Mouse (Mus musculus) C2C12 (cell line): ENCODE measurements around the gene A930018P22Rik. TPM values are rescaled to one million over a fixed set of nuclear protein-coding genes. Genes with fewer than 3 reads are reported as not detected.
"Not testable (repeated sequence)": the region's sequence is repeated elsewhere in the genome, so short reads cannot be mapped to it uniquely, and the experiment has no call there.

Source experiments
- H3K27me3 ChIP-seq: one replicate; pipeline ENCODE4 v1.6.1; 2011; ENCODE audit not compliant: control insufficient read depth, insufficient read depth, insufficient read length
- H3K36me3 ChIP-seq: one replicate; pipeline ENCODE4 v1.6.1; 2011; ENCODE audit not compliant: control insufficient read depth, insufficient read depth
- H3K4me3 ChIP-seq: one replicate; pipeline ENCODE4 v1.5.1; 2011; ENCODE audit warnings: mild to moderate bottlenecking, control low read depth; ENCODE audit not compliant: poor library complexity, insufficient read depth, severe bottlenecking
- H3K79me2 ChIP-seq: one replicate; pipeline ENCODE4 v1.6.1; 2011; ENCODE audit not compliant: control insufficient read depth, insufficient read depth
- H3K79me3 ChIP-seq: one replicate; pipeline ENCODE4 v1.6.1; 2011; ENCODE audit warnings: low read depth, control low read depth
- H3ac ChIP-seq: one replicate; pipeline ENCODE3; 2011; ENCODE audit warnings: low read depth; ENCODE audit not compliant: control insufficient read depth, insufficient read length
- CEBPB ChIP-seq: IDR thresholded peaks from one replicate; pipeline ENCODE4 v1.6.1; 2011; ENCODE audit warnings: low read depth, mild to moderate bottlenecking, control low read depth, moderate library complexity
- CTCF ChIP-seq: IDR thresholded peaks from one replicate; pipeline ENCODE4 v1.5.1; 2011; ENCODE audit not compliant: control insufficient read depth, insufficient read depth, insufficient read length
- FOSL1 ChIP-seq: IDR thresholded peaks from one replicate; pipeline ENCODE4 v1.8.0; 2011; ENCODE audit warnings: mild to moderate bottlenecking, low read length; ENCODE audit not compliant: poor library complexity, insufficient read depth, severe bottlenecking
- MAX ChIP-seq: IDR thresholded peaks from one replicate; pipeline ENCODE4 v1.6.1; 2011; ENCODE audit warnings: mild to moderate bottlenecking, control low read depth
- MYOD1 ChIP-seq: IDR thresholded peaks from one replicate; pipeline ENCODE4 v1.6.1; 2011; ENCODE audit warnings: low read depth; ENCODE audit not compliant: control insufficient read depth, insufficient read length
- MYOG ChIP-seq: IDR thresholded peaks from one replicate; pipeline ENCODE4 v1.6.1; 2011; ENCODE audit not compliant: control insufficient read depth, insufficient read length; ENCODE audit errors: extremely low read depth
- USF1 ChIP-seq: IDR thresholded peaks from one replicate; pipeline ENCODE4 v1.6.1; 2011; ENCODE audit warnings: low read depth, mild to moderate bottlenecking, control low read depth, moderate library complexity
- polyA plus RNA-seq: library from polyadenylated mRNA; unstranded; fragments of >200 nt; fragmentation: generic; extraction: Trizol; gene quantifications from one replicate; pipeline ENCODE4 v1.2.1, GENCODE M21; 2012; ENCODE audit warnings: missing spikeins

Gene A930018P22Rik
- polyA plus RNA-seq, 1 experiment: 0.13 TPM

DNA sequence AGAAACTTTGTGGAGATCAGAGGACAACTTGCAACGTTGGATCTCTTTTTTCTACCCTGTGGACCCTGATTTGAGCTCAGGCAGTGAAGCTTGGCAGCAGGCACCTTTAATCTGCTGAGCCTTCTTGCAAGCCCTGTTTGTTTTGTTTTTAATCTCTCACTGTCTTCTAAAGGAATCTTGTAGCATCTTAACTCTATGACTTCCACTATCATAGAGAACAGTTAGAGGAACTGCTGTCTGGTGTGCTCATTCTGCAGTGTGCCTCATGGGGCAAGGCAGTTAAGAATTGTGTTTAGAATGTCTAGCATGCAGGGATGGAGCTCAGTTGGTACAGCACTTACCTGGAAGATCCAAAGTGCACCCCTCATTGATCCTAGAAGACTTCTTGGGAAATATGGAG, 22.6 kb upstream of the A930018P22Rik start:
- H3K79me3 ChIP-seq: no peaks in the 10 kb centered on the region
- H3K79me2 ChIP-seq: no peaks in the 10 kb centered on the region
- TF ChIP-seq USF1 (no peak), MYOG (no peak), FOSL1 (no peak), CEBPB (no peak), MYOD1 (no peak), MAX (no peak), CTCF (no peak)
- H3ac ChIP-seq: no peak overlapping the region
- no peaks in the 10 kb centered on the region for H3K27me3 ChIP-seq
- no peaks in the 10 kb centered on the region for H3K36me3 ChIP-seq
- H3K4me3 ChIP-seq: no peak overlapping the region

DNA sequence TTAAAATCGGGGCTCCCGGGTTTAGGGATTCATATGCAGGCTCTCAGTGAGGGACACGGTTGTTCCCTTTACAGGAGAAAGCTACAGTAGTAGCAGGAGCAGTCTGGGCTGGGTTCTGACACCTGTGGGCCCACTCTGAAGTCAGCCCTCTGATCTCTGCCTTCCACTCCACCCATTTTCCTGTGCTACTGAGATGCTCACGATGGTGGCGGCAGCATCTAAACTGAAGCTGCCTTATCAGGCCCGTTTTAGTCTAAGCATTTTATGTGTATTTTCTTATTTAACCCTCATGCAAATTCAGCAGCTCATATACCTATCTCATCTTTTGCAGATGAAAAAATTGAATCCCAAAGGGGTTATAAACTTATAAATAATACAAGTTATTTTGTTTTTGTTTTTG, 17.8 kb upstream of the A930018P22Rik start:
- no peaks in the 10 kb centered on the region for H3K36me3 ChIP-seq
- H3ac ChIP-seq: no peak overlapping the region
- no peaks in the 10 kb centered on the region for H3K79me3 ChIP-seq
- no peaks in the 10 kb centered on the region for H3K27me3 ChIP-seq
- no peak for TF ChIP-seq MYOG
- no peak for TF ChIP-seq FOSL1
- no peak for TF ChIP-seq MYOD1
- TF ChIP-seq MAX: no peak
- no peak for TF ChIP-seq USF1
- TF ChIP-seq CTCF: no peak
- no peak for TF ChIP-seq CEBPB
- no peak overlapping the region for H3K4me3 ChIP-seq
- H3K79me2 ChIP-seq: no peaks in the 10 kb centered on the region

DNA sequence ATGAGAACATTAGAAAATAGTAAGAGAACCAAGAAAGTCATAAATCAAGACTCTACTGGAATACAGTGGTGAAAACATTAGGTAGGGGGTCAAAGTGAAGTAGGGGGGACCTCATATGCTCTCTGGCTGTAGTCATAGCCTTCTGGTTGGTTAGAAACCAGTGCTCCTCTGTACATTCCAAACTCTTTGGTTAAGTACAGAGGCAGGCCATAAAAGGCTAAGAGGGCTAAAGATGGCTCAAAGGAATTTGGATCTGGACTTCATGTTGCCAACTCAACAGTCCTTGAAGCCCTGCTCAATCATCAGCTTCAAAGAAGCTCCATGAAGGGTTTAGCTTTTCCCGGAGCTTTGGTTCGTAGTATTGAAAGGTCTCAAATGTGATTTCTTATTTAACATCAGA, 13.5 kb upstream of the A930018P22Rik start:
- H3K79me2 ChIP-seq, H3K27me3 ChIP-seq, H3K4me3 ChIP-seq, H3K36me3 ChIP-seq, H3ac ChIP-seq, H3K79me3 ChIP-seq: not testable (repeated sequence)

- no peak for TF ChIP-seq CTCF
- no peak for TF ChIP-seq CEBPB
- no peak for TF ChIP-seq FOSL1
- no peak for TF ChIP-seq MYOD1
- no peak for TF ChIP-seq MAX
- TF ChIP-seq MYOG: no peak
- no peak for TF ChIP-seq USF1
- no peaks in the 10 kb centered on the region for H3K27me3 ChIP-seq
- no peaks in the 10 kb centered on the region for H3K79me2 ChIP-seq
- H3K36me3 ChIP-seq: no peaks in the 10 kb centered on the region
- no peak overlapping the region for H3K4me3 ChIP-seq
- no peak overlapping the region for H3ac ChIP-seq
- no peaks in the 10 kb centered on the region for H3K79me3 ChIP-seq
Observed at GRCm38 (mm10) chr2:104109528-104109927, 13.0 kb upstream of the A930018P22Rik start.

- no peaks in the 10 kb centered on the region for H3K79me3 ChIP-seq
- TF ChIP-seq FOSL1 (no peak), MAX (no peak), CTCF (no peak), USF1 (no peak), CEBPB (no peak), MYOG (no peak), MYOD1 (no peak)
- H3K27me3 ChIP-seq: no peaks in the 10 kb centered on the region
- H3K4me3 ChIP-seq: no peak overlapping the region
- no peak overlapping the region for H3ac ChIP-seq
- no peaks in the 10 kb centered on the region for H3K79me2 ChIP-seq
- no peaks in the 10 kb centered on the region for H3K36me3 ChIP-seq
Observed at GRCm38 (mm10) chr2:104110031-104110430, 12.5 kb upstream of the A930018P22Rik start.

- not testable (repeated sequence) for H3K79me3 ChIP-seq, H3K4me3 ChIP-seq, H3K27me3 ChIP-seq, H3ac ChIP-seq, H3K79me2 ChIP-seq, H3K36me3 ChIP-seq
Observed at GRCm38 (mm10) chr2:104111170-104111797, 11.3 kb upstream of the A930018P22Rik start.

DNA sequence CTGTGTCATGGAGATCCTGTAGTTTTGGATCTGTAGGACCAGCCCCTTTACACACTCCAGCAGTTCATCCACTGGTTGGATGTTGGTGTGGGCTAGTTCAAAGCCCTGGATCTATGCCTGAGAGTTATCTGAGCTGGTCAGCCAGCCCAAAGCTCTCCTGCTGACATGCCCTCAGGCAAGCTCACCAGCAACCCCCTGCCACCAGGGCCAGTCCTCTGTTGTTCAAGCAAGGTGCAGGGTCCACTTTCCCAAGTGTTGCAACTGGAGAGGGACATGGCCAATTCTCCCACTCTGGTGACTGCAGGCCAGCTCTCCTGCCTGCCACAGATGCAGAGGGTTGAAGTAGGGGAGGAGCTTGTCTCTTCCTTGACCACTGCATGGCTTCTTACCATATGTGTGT, 9.0 kb upstream of the A930018P22Rik start:
- H3K79me3 ChIP-seq, H3ac ChIP-seq, H3K4me3 ChIP-seq, H3K36me3 ChIP-seq, H3K27me3 ChIP-seq, H3K79me2 ChIP-seq: not testable (repeated sequence)
